Mouse (Mus musculus): ENCODE measurements around the gene Sqstm1.
"Not testable (repeated sequence)": the region's sequence is repeated elsewhere in the genome, so short reads cannot be mapped to it uniquely, and the experiment has no call there.

Sqstm1 gene

DNA sequence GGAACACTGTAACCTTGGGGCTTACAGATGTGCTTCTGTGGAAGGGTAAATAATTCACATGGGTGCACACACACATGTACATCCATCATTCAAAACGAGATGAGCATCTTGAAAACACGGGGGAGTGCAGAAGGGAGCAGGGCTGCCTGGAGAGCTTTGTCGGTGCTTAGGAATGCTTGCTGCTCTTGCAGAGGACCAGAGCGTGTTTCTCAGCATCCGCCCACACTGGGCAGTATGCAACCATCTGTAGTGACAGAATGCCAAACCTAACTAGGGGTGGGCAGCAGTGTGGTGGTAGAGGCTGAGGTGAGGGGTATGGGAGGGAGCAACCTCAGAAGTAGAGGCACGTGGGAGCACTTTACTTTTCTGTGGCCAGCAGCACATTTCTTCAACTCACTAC lies 33.5 kb downstream of the Sqstm1 start:
- DNase-seq (ENCODE audit: extremely low read depth, low read depth) = no peak

DNA sequence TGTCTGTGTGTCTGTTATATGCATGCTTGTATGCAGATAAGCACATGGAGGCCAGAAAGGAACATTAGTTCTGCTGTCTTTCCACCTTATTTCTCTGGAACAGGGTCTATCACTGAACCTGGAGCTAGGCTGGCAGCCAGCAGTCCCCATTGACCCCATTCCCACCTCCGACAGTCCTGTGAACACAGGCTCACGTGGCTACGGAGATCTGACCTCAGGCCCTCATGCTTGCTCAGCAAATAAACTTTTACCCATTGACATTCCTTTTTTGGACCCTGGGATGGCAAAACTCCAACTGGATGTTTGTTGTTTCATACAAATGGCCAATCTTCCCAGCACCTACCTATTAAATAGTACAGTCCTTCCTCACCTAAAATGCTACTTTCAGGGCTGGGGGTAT lies 34.3 kb downstream of the Sqstm1 start:
- DNase-seq (ENCODE audit: extremely low read depth, low read depth) = no peak

GRCm38 (mm10) chr11:50174730-50175187 lies 35.9 kb downstream of the Sqstm1 start:
- peak; percentile 92 for DNase-seq (ENCODE audit: extremely low read depth, low read depth)

DNA sequence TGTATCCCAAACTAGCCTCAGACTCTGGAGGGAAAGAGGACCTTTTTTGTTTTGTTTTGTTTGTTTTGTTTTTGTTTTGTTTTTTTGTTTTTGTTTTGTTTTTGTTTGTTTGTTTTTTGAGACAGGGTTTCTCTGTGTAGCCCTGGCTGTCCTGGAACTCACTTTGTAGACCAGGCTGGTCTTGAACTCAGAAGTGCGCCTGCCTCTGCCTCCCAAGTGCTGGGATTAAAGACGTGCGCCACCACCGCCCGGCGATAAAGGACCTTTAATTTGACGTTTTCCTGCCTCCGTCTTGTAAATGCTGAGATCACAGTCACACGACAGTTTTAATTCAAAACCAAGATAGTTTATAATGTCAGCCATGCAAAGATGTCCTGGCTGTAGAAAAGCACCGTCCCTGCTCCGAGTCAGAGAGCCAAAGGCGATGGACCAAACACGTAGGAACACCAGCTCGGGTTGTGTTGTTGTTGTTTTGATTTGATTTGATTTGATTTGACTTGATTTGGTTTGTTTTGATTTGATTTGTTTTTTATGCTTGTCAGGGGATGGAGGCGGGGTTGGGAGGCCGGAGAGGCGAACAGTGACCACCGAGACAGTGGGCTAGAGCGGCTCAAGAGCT lies 36.4 kb downstream of the Sqstm1 start, which contains the start of gene Mrnip:
TSS of gene Mrnip (plus strand) at position 334 of the 619 bp plus-strand sequence.
- not testable (repeated sequence) for DNase-seq (ENCODE audit: extremely low read depth, low read depth)

DNA sequence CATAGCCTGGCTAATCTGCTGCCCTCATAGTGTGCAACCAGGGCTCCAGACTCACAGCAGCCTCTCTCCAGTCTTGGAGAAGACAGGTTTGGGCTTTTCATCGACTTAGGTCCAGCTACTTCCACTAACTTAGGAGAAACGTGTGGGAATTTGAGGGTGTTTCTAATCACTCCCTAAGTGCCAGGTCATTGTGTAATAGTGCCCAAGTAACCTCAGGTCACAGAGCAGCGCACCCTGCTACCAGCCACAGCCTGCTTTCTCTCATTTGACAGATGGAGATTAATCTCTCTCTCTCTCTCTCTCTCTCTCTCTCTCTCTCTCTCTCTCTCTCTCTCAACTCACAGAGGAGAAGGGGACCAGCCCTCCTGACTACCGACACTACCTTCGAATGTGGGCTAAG lies 42.3 kb downstream of the Sqstm1 start:
- no peak for DNase-seq (ENCODE audit: extremely low read depth, low read depth)

GRCm38 (mm10) chr11:50162338-50163050 lies 48.1 kb downstream of the Sqstm1 start:
- DNase-seq (ENCODE audit: extremely low read depth, low read depth) = no peak

- peak; percentile 15 for DNase-seq (ENCODE audit: extremely low read depth, low read depth)
These were observed 48.9 kb downstream of the Sqstm1 start for GRCm38 (mm10) chr11:50161578-50162304.

DNA sequence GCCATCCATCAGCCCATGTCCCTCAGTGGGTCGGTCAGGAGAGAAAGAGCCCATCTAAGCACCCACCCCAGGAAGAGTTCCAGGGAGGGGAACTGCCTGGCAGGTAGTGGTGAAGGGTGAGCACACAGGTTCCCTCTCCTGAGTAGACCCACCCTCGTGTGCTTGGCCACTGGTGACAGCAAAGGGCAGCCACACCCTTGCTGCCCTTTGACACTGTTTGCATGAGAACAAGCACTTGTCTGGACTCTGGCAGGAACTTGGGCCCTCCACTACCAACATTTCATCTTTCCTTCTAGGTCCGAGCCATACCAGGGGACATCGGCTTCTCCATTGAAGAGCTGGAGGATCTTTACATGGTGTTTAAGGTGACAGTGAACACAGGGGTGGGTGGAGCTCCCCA lies 51.3 kb downstream of the Sqstm1 start:
- no peak for DNase-seq (ENCODE audit: extremely low read depth, low read depth)

DNA sequence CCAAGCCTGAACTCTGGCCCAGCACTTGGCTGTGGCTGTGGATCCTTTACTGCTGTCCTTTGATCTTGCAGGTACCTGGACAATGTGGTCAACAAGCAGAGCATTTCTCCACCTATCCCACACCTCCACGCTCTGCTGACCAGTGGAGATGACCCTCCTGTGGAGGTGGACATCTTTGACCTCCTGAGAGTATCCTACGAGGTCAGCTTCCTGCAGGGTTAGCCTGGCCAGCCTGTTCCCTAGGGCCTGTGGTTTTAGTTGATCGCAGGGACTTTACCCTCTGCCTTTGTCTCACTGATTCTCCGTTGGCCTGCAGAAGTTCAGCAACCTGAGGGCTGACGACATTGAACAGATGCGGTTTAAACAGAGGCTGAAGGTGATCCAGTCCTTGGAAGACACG lies 52.3 kb downstream of the Sqstm1 start:
- DNase-seq (ENCODE audit: extremely low read depth, low read depth) = no peak

DNA sequence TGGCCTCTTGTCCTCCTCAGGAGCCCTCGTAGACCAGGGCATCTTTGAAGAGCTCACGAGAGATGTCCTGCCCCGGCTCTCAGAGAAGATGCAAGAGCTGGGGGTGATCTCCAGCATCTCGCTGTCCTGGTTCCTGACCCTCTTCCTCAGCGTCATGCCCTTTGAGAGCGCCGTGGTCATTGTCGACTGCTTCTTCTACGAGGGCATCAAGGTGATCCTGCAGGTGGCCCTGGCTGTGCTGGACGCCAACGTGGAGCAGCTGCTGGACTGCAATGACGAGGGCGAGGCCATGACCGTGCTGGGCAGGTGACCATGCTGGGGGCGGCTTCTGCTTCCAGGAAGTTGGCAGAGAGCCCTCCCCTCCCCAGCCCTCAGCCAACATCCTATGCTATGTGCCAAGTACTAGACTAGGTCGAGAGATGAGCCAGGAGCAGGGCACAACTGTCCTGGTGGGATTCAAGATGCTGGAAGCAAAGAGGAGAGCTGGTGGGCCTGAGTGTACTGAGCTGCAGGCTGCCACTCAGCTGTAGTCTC lies 53.8 kb downstream of the Sqstm1 start:
- DNase-seq (ENCODE audit: extremely low read depth, low read depth) = no peak

DNA sequence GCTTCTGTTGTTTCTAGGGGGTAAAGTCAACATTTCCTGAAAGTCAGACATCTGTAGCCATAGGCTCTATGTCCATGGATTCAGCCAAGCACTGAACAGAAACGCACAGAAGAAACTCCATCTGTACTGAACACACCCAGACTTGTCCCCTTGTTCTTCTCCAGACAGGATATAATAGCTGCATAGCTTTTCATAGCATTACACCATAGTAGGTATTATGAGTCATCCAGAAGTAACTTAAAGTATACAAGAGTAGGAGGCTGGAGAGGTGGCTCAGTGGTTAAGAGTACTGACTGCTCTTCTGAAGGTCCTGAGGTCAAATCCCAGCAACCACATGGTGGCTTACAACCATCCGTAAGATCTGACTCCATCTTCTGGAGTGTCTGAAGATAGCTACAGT lies 54.8 kb downstream of the Sqstm1 start:
- no peak for DNase-seq (ENCODE audit: extremely low read depth, low read depth)

GRCm38 (mm10) chr11:50154777-50155520 lies 55.7 kb downstream of the Sqstm1 start:
- no peak for DNase-seq (ENCODE audit: extremely low read depth, low read depth)

- DNase-seq (ENCODE audit: extremely low read depth, low read depth) = no peak
These were observed 56.5 kb downstream of the Sqstm1 start for GRCm38 (mm10) chr11:50154166-50154565.

- no peak for DNase-seq (ENCODE audit: extremely low read depth, low read depth)
These were observed 59.3 kb downstream of the Sqstm1 start for GRCm38 (mm10) chr11:50151374-50151773.

DNA sequence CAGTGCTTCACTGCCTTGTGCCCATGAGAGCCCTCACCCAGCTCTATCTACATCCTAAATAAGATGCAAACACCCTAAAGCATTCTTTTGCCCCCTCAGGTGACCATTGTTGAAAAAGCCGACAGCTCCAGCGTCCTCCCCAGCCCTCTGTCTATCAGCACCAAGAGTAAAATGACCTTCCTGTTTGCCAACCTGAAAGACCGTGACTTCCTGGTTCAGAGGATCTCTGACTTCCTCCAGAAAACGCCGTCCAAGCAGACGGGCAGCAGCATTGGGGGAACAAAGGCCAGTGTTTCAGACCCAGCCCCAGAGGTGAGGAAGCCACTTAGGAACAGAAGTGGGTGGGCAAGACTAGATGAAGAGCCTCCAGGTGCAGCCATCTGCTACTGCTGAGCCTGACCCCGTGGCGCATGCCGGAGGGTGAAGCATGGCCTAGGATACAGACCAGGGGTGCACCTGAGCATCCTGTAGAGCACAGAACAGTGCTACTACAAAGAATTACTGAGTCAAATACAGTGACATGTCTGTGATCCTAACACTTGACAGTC lies 61.0 kb downstream of the Sqstm1 start:
- DNase-seq (ENCODE audit: extremely low read depth, low read depth) = no peak
